Mouse (Mus musculus): ENCODE results near the gene Spred1. TPM values are rescaled to one million over a fixed set of nuclear protein-coding genes. Genes with fewer than 3 reads are reported as not detected.

Spred1 gene
- polyA plus RNA-seq, 1 experiment from 2014 or later: 3.7 TPM

DNA sequence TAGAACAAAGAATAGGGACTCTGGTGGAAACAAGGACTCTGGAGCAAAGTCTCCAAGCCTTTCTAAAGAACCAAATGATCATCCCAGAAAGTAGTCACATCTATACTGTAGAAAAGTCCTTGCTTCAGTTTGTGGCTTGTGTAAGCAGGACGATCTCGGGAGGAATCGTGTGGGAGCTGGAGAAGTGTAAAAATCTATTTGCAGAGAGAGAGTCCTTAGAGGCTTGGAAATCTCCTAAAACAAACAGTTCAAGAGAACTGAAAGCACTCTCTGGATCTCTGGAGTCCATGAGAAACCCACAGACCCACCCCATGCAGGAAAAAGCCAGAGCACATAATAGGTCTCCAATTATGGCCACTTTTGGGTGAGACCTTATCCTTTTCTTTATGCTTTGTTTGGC lies 31.1 kb upstream of the Spred1 start:
- H3K4me3 ChIP-seq (ENCODE audit: low read length): no peak overlapping the region
- no peak for ATAC-seq (replicated peaks; ENCODE audit: extremely low read depth, insufficient read depth, low FRiP score)
- WGBS: 74% methylated on average over 3 of the region's 3 CpGs

GRCm38 (mm10) chr2:117092946-117093401 lies 28.2 kb upstream of the Spred1 start:
- Histone ChIP-seq H3K9me3 (replicated peaks; ENCODE audit: control insufficient read depth, low read length) (no peaks in the 10 kb centered on the region), H3K4me2 (ENCODE audit: low read depth, low read length) (no peak overlapping the region), H3K4me1 (ENCODE audit: control insufficient read depth, insufficient read depth, low read length) (peaks cover 35% of the 10 kb centered on the region), H3K27me3 (ENCODE audit: control insufficient read depth, insufficient read depth, low read length) (no peaks in the 10 kb centered on the region), H3K36me3 (ENCODE audit: control insufficient read depth, insufficient read depth) (no peaks in the 10 kb centered on the region), H3K4me3 (ENCODE audit: low read length) (no peak overlapping the region), H3K9ac (ENCODE audit: low read length) (no peak overlapping the region), H3K27ac (ENCODE audit: low read length) (no peak overlapping the region)
- no peak for ATAC-seq (replicated peaks; ENCODE audit: extremely low read depth, insufficient read depth, low FRiP score)
- 26% methylated on average over 2 of the region's 2 CpGs for WGBS

More for the DNA sequence above, 31.1 kb upstream of the Spred1 start:
- no peak overlapping the region for H3K9ac ChIP-seq (ENCODE audit: low read length)
- no peak overlapping the region for H3K4me2 ChIP-seq (ENCODE audit: low read depth, low read length)
- H3K9me3 ChIP-seq (replicated peaks; ENCODE audit: control insufficient read depth, low read length): no peaks in the 10 kb centered on the region
- peaks cover 17% of the 10 kb centered on the region for H3K4me1 ChIP-seq (ENCODE audit: control insufficient read depth, insufficient read depth, low read length)
- no peak overlapping the region for H3K27ac ChIP-seq (ENCODE audit: low read length)
- no peaks in the 10 kb centered on the region for H3K36me3 ChIP-seq (ENCODE audit: control insufficient read depth, insufficient read depth)
- H3K27me3 ChIP-seq (ENCODE audit: control insufficient read depth, insufficient read depth, low read length): no peaks in the 10 kb centered on the region

- Histone ChIP-seq H3K4me3 (ENCODE audit: low read length) (no peak overlapping the region), H3K4me1 (ENCODE audit: control insufficient read depth, insufficient read depth, low read length) (peaks cover 46% of the 10 kb centered on the region), H3K27me3 (ENCODE audit: control insufficient read depth, insufficient read depth, low read length) (no peaks in the 10 kb centered on the region), H3K4me2 (ENCODE audit: low read depth, low read length) (no peak overlapping the region), H3K9ac (ENCODE audit: low read length) (no peak overlapping the region), H3K27ac (ENCODE audit: low read length) (no peak overlapping the region), H3K36me3 (ENCODE audit: control insufficient read depth, insufficient read depth) (no peaks in the 10 kb centered on the region), H3K9me3 (replicated peaks; ENCODE audit: control insufficient read depth, low read length) (no peaks in the 10 kb centered on the region)
- no peak for ATAC-seq (replicated peaks; ENCODE audit: extremely low read depth, insufficient read depth, low FRiP score)
- 39% methylated on average over 3 of the region's 3 CpGs for WGBS
Observed at GRCm38 (mm10) chr2:117095491-117095890, 25.7 kb upstream of the Spred1 start.

DNA sequence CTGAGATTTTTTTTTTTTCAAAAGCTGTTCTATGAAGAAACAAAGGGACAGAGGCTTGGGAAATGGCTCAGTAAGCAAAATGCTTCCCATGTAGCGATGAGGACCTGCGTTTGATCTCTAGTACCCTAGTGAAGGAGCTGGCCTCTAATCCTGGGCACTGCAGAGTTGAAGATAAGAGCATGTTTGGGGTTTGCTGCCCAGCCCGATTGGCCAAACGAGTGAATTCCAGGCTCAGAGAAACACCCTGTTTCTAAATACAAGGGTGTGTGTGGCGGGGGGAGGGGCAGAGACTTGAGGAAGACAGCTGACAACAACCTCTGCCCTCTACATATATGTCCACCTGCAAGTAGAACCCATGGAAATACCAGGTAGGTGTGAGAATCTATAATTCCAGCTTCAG lies 23.9 kb upstream of the Spred1 start:
- peaks cover 42% of the 10 kb centered on the region for H3K4me1 ChIP-seq (ENCODE audit: control insufficient read depth, insufficient read depth, low read length)
- H3K9ac ChIP-seq (ENCODE audit: low read length): no peak overlapping the region
- no peaks in the 10 kb centered on the region for H3K9me3 ChIP-seq (replicated peaks; ENCODE audit: control insufficient read depth, low read length)
- ATAC-seq (replicated peaks; ENCODE audit: extremely low read depth, insufficient read depth, low FRiP score): no peak
- no peaks in the 10 kb centered on the region for H3K27me3 ChIP-seq (ENCODE audit: control insufficient read depth, insufficient read depth, low read length)
- no peak overlapping the region for H3K4me3 ChIP-seq (ENCODE audit: low read length)
- H3K36me3 ChIP-seq (ENCODE audit: control insufficient read depth, insufficient read depth): no peaks in the 10 kb centered on the region
- 40% methylated on average over 5 of the region's 5 CpGs for WGBS
- peak overlapping the region; percentile 3 for H3K27ac ChIP-seq (ENCODE audit: low read length)
- H3K4me2 ChIP-seq (ENCODE audit: low read depth, low read length): no peak overlapping the region

- ATAC-seq (replicated peaks; ENCODE audit: extremely low read depth, insufficient read depth, low FRiP score): no peak
Observed at GRCm38 (mm10) chr2:117099316-117099715, 21.9 kb upstream of the Spred1 start.

DNA sequence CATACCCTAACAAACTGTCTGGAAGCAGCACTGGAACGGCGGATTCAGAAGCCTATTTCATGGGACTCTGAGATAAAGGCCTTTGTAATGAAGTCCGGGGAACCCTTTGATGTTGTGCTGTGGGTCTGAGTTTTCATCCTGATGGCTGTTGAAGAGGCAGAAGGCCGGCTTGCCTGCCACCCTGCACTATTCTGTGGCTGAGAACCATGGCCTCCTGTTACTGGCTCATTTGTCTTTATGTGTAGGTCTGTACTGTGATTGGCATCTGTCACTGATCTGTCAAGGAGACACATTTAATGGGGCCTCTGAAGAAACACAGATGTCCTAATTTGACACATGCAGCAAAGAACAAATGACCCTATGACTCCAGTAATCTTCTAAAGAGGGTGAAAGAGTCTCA lies 17.7 kb upstream of the Spred1 start:
- 34% methylated on average over 4 of the region's 4 CpGs for whole genome bisulfite sequencing

More at GRCm38 (mm10) chr2:117099316-117099715, 21.9 kb upstream of the Spred1 start:
- no peak overlapping the region for H3K4me3 ChIP-seq (ENCODE audit: low read length)
- H3K9me3 ChIP-seq (replicated peaks; ENCODE audit: control insufficient read depth, low read length): no peaks in the 10 kb centered on the region
- 16% methylated on average over 10 of the region's 10 CpGs for WGBS
- H3K4me1 ChIP-seq (ENCODE audit: control insufficient read depth, insufficient read depth, low read length): peaks cover 29% of the 10 kb centered on the region
- H3K27ac ChIP-seq (ENCODE audit: low read length): no peak overlapping the region
- no peaks in the 10 kb centered on the region for H3K27me3 ChIP-seq (ENCODE audit: control insufficient read depth, insufficient read depth, low read length)
- H3K36me3 ChIP-seq (ENCODE audit: control insufficient read depth, insufficient read depth): no peaks in the 10 kb centered on the region
- H3K4me2 ChIP-seq (ENCODE audit: low read depth, low read length): peak overlapping the region; percentile 28
- H3K9ac ChIP-seq (ENCODE audit: low read length): no peak overlapping the region

GRCm38 (mm10) chr2:117105407-117105806 lies 15.8 kb upstream of the Spred1 start:
- ATAC-seq (replicated peaks; ENCODE audit: extremely low read depth, insufficient read depth, low FRiP score): no peak
- Histone ChIP-seq H3K27ac (ENCODE audit: low read length) (peak overlapping the region; percentile 18; the same call in 1 of the 2 replicates), H3K9me3 (replicated peaks; ENCODE audit: control insufficient read depth, low read length) (no peaks in the 10 kb centered on the region), H3K4me1 (ENCODE audit: control insufficient read depth, insufficient read depth, low read length) (peaks cover 14% of the 10 kb centered on the region), H3K9ac (ENCODE audit: low read length) (no peak overlapping the region), H3K4me3 (ENCODE audit: low read length) (no peak overlapping the region), H3K36me3 (ENCODE audit: control insufficient read depth, insufficient read depth) (no peaks in the 10 kb centered on the region), H3K4me2 (ENCODE audit: low read depth, low read length) (no peak overlapping the region), H3K27me3 (ENCODE audit: control insufficient read depth, insufficient read depth, low read length) (no peaks in the 10 kb centered on the region)
- WGBS: 77% methylated on average over 7 of the region's 7 CpGs

More for the DNA sequence above, 17.7 kb upstream of the Spred1 start:
- Histone ChIP-seq H3K27me3 (ENCODE audit: control insufficient read depth, insufficient read depth, low read length) (no peaks in the 10 kb centered on the region), H3K4me3 (ENCODE audit: low read length) (no peak overlapping the region), H3K4me2 (ENCODE audit: low read depth, low read length) (no peak overlapping the region), H3K4me1 (ENCODE audit: control insufficient read depth, insufficient read depth, low read length) (peaks cover 19% of the 10 kb centered on the region), H3K9me3 (replicated peaks; ENCODE audit: control insufficient read depth, low read length) (no peaks in the 10 kb centered on the region), H3K9ac (ENCODE audit: low read length) (no peak overlapping the region), H3K27ac (ENCODE audit: low read length) (no peak overlapping the region), H3K36me3 (ENCODE audit: control insufficient read depth, insufficient read depth) (no peaks in the 10 kb centered on the region)
- no peak for ATAC-seq (replicated peaks; ENCODE audit: extremely low read depth, insufficient read depth, low FRiP score)

DNA sequence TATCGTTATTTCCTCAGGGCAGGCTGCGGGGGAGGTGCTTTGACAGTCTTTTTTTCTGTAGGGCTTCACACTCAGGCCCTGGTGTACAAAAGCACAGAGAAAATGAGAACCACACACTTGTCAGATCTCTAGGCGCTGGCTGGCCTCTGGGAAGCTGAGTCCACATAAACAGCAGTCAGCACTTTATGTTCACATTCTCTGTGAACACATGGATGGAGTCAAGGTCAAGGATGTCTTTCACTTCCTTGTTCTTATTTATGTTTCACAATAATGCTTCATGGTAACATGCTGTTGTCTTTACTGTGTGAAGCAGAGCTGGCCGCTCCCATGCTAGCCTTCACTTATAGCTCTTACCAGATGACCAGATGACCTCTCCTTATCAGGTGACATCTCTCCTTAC lies 13.1 kb upstream of the Spred1 start:
- ATAC-seq (replicated peaks; ENCODE audit: extremely low read depth, insufficient read depth, low FRiP score): no peak
- Histone ChIP-seq H3K4me2 (ENCODE audit: low read depth, low read length) (no peak overlapping the region), H3K4me3 (ENCODE audit: low read length) (no peak overlapping the region), H3K9me3 (replicated peaks; ENCODE audit: control insufficient read depth, low read length) (no peaks in the 10 kb centered on the region), H3K27ac (ENCODE audit: low read length) (no peak overlapping the region), H3K4me1 (ENCODE audit: control insufficient read depth, insufficient read depth, low read length) (peaks cover 14% of the 10 kb centered on the region), H3K36me3 (ENCODE audit: control insufficient read depth, insufficient read depth) (no peaks in the 10 kb centered on the region), H3K27me3 (ENCODE audit: control insufficient read depth, insufficient read depth, low read length) (no peaks in the 10 kb centered on the region), H3K9ac (ENCODE audit: low read length) (no peak overlapping the region)
- WGBS: 57% methylated on average over 4 of the region's 4 CpGs

DNA sequence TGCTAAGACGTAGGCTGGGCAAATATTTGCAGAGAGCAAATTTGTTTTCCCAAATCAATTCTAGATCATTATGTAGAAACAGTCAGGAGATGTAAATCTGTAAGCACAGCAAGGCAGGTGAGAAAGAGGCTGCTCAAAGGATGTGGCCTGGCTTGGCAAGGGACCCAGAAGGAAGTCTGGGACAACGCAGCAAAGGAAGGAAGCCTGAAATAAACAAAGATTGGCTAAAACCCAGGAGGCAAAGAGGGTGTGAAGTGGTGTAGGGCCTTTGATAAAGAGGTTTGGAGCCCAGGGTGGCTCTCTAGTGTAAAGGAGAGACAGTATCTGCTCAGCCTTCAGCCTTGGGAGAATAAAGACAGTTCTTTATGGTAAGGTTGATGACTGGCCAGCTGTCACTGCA lies 11.9 kb upstream of the Spred1 start:
- Histone ChIP-seq H3K36me3 (ENCODE audit: control insufficient read depth, insufficient read depth) (no peaks in the 10 kb centered on the region), H3K9me3 (replicated peaks; ENCODE audit: control insufficient read depth, low read length) (no peaks in the 10 kb centered on the region)
- WGBS: 45% methylated on average over 2 of the region's 2 CpGs

More for the DNA sequence above, 11.9 kb upstream of the Spred1 start:
- no peak overlapping the region for H3K4me3 ChIP-seq (ENCODE audit: low read length)
- peaks cover 24% of the 10 kb centered on the region for H3K4me1 ChIP-seq (ENCODE audit: control insufficient read depth, insufficient read depth, low read length)
- ATAC-seq (replicated peaks; ENCODE audit: extremely low read depth, insufficient read depth, low FRiP score): no peak
- no peak overlapping the region for H3K27ac ChIP-seq (ENCODE audit: low read length)
- H3K27me3 ChIP-seq (ENCODE audit: control insufficient read depth, insufficient read depth, low read length): no peaks in the 10 kb centered on the region
- no peak overlapping the region for H3K9ac ChIP-seq (ENCODE audit: low read length)
- H3K4me2 ChIP-seq (ENCODE audit: low read depth, low read length): no peak overlapping the region

Measured in heart, embryonic 16.5 days (tissue).